Mouse (Mus musculus): Measurements from ENCODE around the gene C2cd4d.

DNA sequence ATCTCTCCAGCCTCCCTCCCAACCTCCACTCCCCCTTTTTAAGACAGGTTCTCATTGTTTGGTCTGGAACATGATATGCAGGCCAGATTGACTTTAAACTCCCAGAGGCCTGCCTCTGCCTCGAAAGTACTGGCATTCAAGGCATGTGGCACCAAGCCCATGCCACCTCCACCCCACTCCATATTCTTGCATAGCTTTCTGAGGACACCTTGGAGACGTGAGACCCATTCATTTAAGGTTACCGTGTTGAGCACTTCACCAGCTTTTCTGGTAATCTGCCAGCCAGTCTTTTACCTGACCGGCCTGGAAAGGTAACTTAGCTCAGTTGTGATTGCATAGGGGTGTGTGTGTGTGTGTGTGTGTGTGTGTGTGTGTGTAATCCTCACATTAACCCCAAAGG, 43.3 kb downstream of the C2cd4d start:
- no peak for TF ChIP-seq GATA1 (IDR thresholded peaks at IDR 0.05; ENCODE audit: low read length)
- no peak for TF ChIP-seq TAL1 (IDR thresholded peaks at IDR 0.05; ENCODE audit: low read length)
